Mouse (Mus musculus): ENCODE measurements around the gene Ing2. TPM values are rescaled to one million over a fixed set of nuclear protein-coding genes. Genes with fewer than 3 reads are reported as not detected.
A peak's percentile ranks its signal among the peaks of the same experiment; 100 is the strongest.

The Ing2 gene
- polyA plus RNA-seq, 1 experiment: 20.4 TPM

DNA sequence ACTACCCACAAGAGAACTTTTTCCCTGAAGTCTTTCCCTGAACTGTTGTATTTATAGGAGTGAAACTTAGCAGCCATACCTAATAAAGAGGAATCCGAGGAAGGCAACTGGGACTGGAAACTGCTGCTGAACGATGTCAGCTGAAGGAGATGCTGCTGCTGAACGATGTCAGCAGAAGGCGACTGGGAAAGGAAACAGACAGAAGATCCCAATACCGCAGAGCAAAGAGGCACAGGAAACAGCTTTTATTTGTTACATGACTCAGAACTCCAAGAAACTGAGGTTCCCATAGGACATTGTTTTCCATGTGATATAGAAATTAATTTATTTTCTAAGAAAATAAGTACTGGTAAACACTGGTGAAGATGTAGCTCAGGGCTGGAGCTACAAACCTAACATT is 9.1 kb upstream of the Ing2 start:
- TF ChIP-seq CTCF (IDR thresholded peaks at IDR 0.05; ENCODE audit: borderline replicate concordance, insufficient read depth, low read depth, low read length) (no peak), POLR2A (IDR thresholded peaks at IDR 0.05; ENCODE audit: borderline replicate concordance, insufficient read depth, low read length) (no peak)
- Histone ChIP-seq H3K27ac (ENCODE audit: insufficient read depth, low read length) (no peak overlapping the region), H3K27me3 (ENCODE audit: control insufficient read depth, insufficient read depth, low read length) (no peaks in the 10 kb centered on the region), H3K4me1 (ENCODE audit: control insufficient read depth, insufficient read depth, low read length) (no peaks in the 10 kb centered on the region), H3K4me3 (replicated peaks; ENCODE audit: insufficient read depth, low read depth, low read length) (no peak overlapping the region)
- 90% methylated on average over 5 of the region's 5 CpGs for WGBS
- DNase-seq: no peak

DNA sequence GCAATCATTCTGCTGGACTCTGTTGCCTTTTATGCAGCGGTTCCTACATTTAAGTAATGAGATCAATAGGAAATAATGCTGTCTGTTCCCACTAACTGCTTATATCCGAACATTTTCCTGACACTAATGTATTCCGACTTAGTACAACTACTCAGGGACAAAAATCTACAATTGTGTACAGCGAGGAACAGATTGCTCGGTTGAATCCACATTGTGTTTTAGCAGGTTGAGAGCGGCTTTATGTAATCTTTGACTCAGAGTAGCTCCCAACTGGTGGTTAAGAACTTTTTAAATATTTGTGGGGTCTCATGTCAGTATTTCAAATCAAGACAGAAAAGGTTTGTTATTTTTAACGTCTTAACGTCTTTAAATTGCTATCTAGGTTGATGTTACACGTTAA is 8.6 kb upstream of the Ing2 start:
- Histone ChIP-seq H3K4me1 (ENCODE audit: control insufficient read depth, insufficient read depth, low read length) (no peaks in the 10 kb centered on the region), H3K4me3 (replicated peaks; ENCODE audit: insufficient read depth, low read depth, low read length) (no peak overlapping the region), H3K27me3 (ENCODE audit: control insufficient read depth, insufficient read depth, low read length) (no peaks in the 10 kb centered on the region), H3K27ac (ENCODE audit: insufficient read depth, low read length) (no peak overlapping the region)
- TF ChIP-seq POLR2A (IDR thresholded peaks at IDR 0.05; ENCODE audit: borderline replicate concordance, insufficient read depth, low read length): no peak
- TF ChIP-seq CTCF (IDR thresholded peaks at IDR 0.05; ENCODE audit: borderline replicate concordance, insufficient read depth, low read depth, low read length): no peak
- no peak for DNase-seq
- 89% methylated on average over 9 of the region's 9 CpGs for WGBS

DNA sequence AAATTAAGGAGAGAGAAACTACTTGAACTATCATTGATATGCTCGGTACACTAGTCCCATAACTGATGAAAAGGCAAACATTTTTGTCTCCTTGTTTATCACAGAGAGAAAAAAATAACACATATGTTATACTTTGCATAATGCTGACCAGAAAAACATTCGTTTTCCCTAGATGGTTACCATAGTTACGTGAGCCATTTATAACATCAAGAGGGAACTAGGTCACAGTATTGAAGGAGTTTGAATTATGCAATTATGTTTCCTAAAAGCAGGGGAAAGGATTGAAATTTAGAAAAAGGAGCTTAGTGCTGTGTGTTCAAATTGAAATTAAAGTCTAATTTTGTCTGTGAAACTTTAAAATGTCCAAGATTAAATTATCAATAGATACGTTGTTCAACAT is 5.0 kb upstream of the Ing2 start:
- TF ChIP-seq CTCF (IDR thresholded peaks at IDR 0.05; ENCODE audit: borderline replicate concordance, insufficient read depth, low read depth, low read length) (no peak), POLR2A (IDR thresholded peaks at IDR 0.05; ENCODE audit: borderline replicate concordance, insufficient read depth, low read length) (no peak)
- WGBS: 75% methylated on average over 4 of the region's 4 CpGs
- DNase-seq: no peak
- H3K27ac ChIP-seq (ENCODE audit: insufficient read depth, low read length): no peak overlapping the region
- no peak overlapping the region for H3K4me3 ChIP-seq (replicated peaks; ENCODE audit: insufficient read depth, low read depth, low read length)
- H3K4me1 ChIP-seq (ENCODE audit: control insufficient read depth, insufficient read depth, low read length): no peaks in the 10 kb centered on the region
- no peaks in the 10 kb centered on the region for H3K27me3 ChIP-seq (ENCODE audit: control insufficient read depth, insufficient read depth, low read length)

DNA sequence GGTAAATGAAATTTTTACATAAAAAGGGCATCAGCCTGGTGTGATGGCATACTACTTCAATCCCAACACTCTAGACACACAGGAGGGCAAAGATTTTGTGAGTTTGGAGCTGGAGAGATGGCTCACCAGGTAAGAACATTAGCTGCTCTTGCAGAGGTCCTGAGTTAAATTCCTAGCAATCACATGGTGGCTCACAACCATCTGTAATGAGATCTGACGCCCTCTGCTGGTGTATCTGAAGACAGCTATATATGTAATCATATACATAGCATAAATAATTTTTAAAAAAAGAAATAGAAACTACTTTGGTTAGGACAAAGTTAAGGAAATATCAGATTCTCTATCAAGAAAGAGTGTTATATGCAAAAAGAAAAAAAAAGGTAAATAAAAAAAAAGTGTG is 4.2 kb upstream of the Ing2 start:
- TF ChIP-seq POLR2A (IDR thresholded peaks at IDR 0.05; ENCODE audit: borderline replicate concordance, insufficient read depth, low read length) (no peak), CTCF (IDR thresholded peaks at IDR 0.05; ENCODE audit: borderline replicate concordance, insufficient read depth, low read depth, low read length) (no peak)
- no peak for DNase-seq
- no peak overlapping the region for H3K27ac ChIP-seq (ENCODE audit: insufficient read depth, low read length)
- H3K27me3 ChIP-seq (ENCODE audit: control insufficient read depth, insufficient read depth, low read length): no peaks in the 10 kb centered on the region
- H3K4me3 ChIP-seq (replicated peaks; ENCODE audit: insufficient read depth, low read depth, low read length): no peak overlapping the region
- WGBS: 76% methylated on average over 1 of the region's 1 CpGs
- H3K4me1 ChIP-seq (ENCODE audit: control insufficient read depth, insufficient read depth, low read length): no peaks in the 10 kb centered on the region

DNA sequence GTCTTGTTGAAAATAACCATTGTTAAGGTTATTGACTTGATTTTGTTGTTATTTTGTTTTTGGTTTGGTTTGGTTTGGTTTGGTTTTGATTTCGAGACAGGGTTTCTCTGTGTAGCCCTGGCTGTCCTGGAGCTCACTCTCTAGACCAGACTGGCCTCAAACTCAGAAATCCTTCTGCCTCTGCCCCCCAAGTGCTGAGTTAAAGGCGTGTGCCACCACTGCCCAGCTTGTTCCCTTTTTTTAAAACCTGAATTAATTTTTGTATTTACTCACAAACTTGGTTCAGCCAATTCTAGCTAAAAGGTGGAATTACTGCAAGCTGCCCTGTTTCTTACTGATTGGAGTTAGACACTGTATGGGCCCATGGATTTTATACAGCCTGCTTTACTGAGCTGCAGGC is 1.3 kb upstream of the Ing2 start:
- Histone ChIP-seq H3K27me3 (ENCODE audit: control insufficient read depth, insufficient read depth, low read length) (no peaks in the 10 kb centered on the region), H3K27ac (ENCODE audit: insufficient read depth, low read length) (no peak overlapping the region), H3K4me3 (replicated peaks; ENCODE audit: insufficient read depth, low read depth, low read length) (no peak overlapping the region), H3K4me1 (ENCODE audit: control insufficient read depth, insufficient read depth, low read length) (no peaks in the 10 kb centered on the region)
- DNase-seq: no peak
- WGBS: 43% methylated on average over 2 of the region's 2 CpGs
- TF ChIP-seq CTCF (IDR thresholded peaks at IDR 0.05; ENCODE audit: borderline replicate concordance, insufficient read depth, low read depth, low read length) (no peak), POLR2A (IDR thresholded peaks at IDR 0.05; ENCODE audit: borderline replicate concordance, insufficient read depth, low read length) (no peak)

DNA sequence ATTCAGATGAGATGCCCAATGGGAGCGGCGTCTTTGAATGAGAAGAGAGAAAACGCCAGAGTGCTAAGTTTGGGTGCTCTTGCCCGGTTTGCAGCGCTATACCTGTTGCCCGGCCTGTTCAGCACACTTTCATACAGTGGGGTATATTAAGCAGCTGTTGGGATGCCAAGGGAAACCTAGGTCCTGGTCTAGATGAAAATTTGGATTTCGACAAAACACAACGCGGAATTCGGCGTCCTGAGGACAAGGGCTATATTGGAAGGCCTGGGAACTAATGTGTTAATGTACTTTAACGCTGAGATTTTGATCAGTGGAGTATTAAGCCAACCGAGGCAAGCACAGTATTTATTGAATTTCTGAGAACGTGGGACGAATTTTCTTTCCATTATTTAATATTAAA is 868 bp upstream of the Ing2 start:
- no peak overlapping the region for H3K27ac ChIP-seq (ENCODE audit: insufficient read depth, low read length)
- no peaks in the 10 kb centered on the region for H3K27me3 ChIP-seq (ENCODE audit: control insufficient read depth, insufficient read depth, low read length)
- WGBS: 2% methylated on average over 15 of the region's 15 CpGs
- peak overlapping the region; percentile 98 for H3K4me3 ChIP-seq (replicated peaks; ENCODE audit: insufficient read depth, low read depth, low read length)
- no peak for TF ChIP-seq POLR2A (IDR thresholded peaks at IDR 0.05; ENCODE audit: borderline replicate concordance, insufficient read depth, low read length)
- TF ChIP-seq CTCF (IDR thresholded peaks at IDR 0.05; ENCODE audit: borderline replicate concordance, insufficient read depth, low read depth, low read length): no peak
- peak; percentile 24 to 36 for DNase-seq
- no peaks in the 10 kb centered on the region for H3K4me1 ChIP-seq (ENCODE audit: control insufficient read depth, insufficient read depth, low read length)

DNA sequence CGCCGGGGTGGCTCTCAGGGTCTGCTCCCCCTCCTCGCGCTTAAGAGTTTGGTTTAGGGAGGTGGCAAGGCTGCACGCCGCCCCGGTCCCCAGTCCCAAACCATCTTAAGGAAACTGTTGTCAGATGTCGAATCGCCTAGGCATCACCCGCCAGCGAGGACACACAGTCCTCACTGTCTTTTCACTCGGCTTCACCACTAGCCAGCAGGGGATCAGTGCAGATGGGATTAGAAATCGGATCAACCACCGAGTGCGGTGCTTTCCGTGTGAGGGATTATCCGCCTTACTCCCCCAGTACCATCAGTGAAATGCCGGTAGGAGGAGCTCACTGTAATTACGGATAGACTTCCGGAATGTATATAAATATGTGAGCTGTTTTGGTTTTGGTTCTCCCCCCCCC is 430 bp upstream of the Ing2 start:
- no peak for DNase-seq
- Histone ChIP-seq H3K4me1 (ENCODE audit: control insufficient read depth, insufficient read depth, low read length) (no peaks in the 10 kb centered on the region), H3K27me3 (ENCODE audit: control insufficient read depth, insufficient read depth, low read length) (no peaks in the 10 kb centered on the region), H3K27ac (ENCODE audit: insufficient read depth, low read length) (peak overlapping the region; percentile 79), H3K4me3 (replicated peaks; ENCODE audit: insufficient read depth, low read depth, low read length) (peak overlapping the region; percentile 98)
- WGBS: under 1% methylated on average over 20 of the region's 20 CpGs
- no peak for TF ChIP-seq POLR2A (IDR thresholded peaks at IDR 0.05; ENCODE audit: borderline replicate concordance, insufficient read depth, low read length)
- no peak for TF ChIP-seq CTCF (IDR thresholded peaks at IDR 0.05; ENCODE audit: borderline replicate concordance, insufficient read depth, low read depth, low read length)

DNA sequence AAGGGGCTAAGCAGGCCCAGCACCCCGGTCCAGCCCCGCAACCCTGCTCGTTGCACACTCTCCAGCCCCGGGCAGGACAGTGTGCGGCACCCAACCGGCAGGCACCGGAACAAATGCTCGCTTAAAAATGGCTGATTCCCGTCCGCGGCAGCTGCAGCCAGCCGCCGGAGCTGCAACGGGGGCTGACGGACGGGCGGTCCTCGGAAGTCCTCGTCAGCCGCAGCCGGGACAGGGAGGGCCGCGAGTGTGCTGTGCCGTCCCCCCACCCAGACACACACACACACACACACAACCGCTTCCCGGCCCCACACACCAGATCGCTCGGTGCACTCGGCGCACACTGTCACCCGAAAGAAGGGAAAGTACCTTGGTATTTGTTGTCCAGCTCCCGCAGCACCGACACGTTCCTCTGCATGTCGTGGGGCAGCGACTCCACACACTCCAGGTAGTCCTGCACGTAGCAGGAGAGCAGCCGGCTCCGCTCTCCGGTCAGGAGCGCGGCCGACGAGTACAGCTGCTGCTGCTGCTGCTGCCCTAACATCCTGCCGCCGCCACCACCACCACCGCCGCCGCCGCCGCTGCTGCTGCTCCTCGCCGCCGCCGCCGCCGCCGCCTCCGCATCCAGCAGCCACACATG is 1.1 kb downstream of the Ing2 start:
- TF ChIP-seq CTCF (IDR thresholded peaks at IDR 0.05; ENCODE audit: borderline replicate concordance, insufficient read depth, low read depth, low read length) (no peak), POLR2A (IDR thresholded peaks at IDR 0.05; ENCODE audit: borderline replicate concordance, insufficient read depth, low read length) (no peak)
- under 1% methylated on average over 49 of the region's 59 CpGs for WGBS
- DNase-seq: no peak
- Histone ChIP-seq H3K4me1 (ENCODE audit: control insufficient read depth, insufficient read depth, low read length) (no peaks in the 10 kb centered on the region), H3K27me3 (ENCODE audit: control insufficient read depth, insufficient read depth, low read length) (no peaks in the 10 kb centered on the region), H3K27ac (ENCODE audit: insufficient read depth, low read length) (peak overlapping the region; percentile 20), H3K4me3 (replicated peaks; ENCODE audit: insufficient read depth, low read depth, low read length) (peak overlapping the region; percentile 83)
